Mouse (Mus musculus): ENCODE measurements around the gene Fam32a.

The Fam32a gene

GRCm38 (mm10) chr8:72220758-72221157 lies 1.2 kb downstream of the Fam32a start:
- in situ Hi-C loops (cut with MboI; ENCODE audit: low pct_unique_long_range_greater_than_20kb in 1 of 2, low sequenced_read_pairs in 2 of 2, unreplicated experiment in 1 of 2), result no loop called here

DNA sequence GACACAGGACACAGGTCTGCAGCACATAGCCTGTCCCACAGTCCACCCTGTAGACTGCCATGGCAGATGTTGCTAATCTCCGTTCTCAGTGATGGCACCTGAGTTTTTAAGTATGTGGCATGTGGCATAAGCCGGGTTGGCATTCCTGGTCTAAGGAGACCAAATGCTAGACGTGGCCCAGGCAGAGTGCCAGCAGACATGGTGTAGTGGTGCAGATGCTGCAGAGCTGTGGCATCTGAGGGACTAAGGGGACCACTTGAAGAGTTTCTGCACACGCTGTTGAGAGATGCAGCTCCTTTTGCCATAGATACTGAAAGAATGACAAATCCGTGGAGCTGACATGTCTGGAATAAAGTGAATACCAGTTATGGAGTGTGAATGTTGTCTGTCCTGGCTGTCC lies 3.1 kb downstream of the Fam32a start:
- in situ Hi-C loops (cut with MboI; ENCODE audit: low pct_unique_long_range_greater_than_20kb in 1 of 2, low sequenced_read_pairs in 2 of 2, unreplicated experiment in 1 of 2), result no loop called here

GRCm38 (mm10) chr8:72239499-72240402 lies 20.2 kb downstream of the Fam32a start, which contains the start of gene Ap1m1:
Gene Ap1m1, plus strand, starts transcription at chr8:72240018.
- in situ Hi-C loops (cut with MboI; ENCODE audit: low pct_unique_long_range_greater_than_20kb in 1 of 2, low sequenced_read_pairs in 2 of 2, unreplicated experiment in 1 of 2), result no loop called here

- in situ Hi-C loops (cut with MboI; ENCODE audit: low pct_unique_long_range_greater_than_20kb in 1 of 2, low sequenced_read_pairs in 2 of 2, unreplicated experiment in 1 of 2), result no loop called here
Measured at GRCm38 (mm10) chr8:72240403-72240763, 20.9 kb downstream of the Fam32a start.

GRCm38 (mm10) chr8:72240951-72241350 lies 21.4 kb downstream of the Fam32a start:
- in situ Hi-C loops (cut with MboI; ENCODE audit: low pct_unique_long_range_greater_than_20kb in 1 of 2, low sequenced_read_pairs in 2 of 2, unreplicated experiment in 1 of 2), result no loop called here

- in situ Hi-C loops (cut with MboI; ENCODE audit: low pct_unique_long_range_greater_than_20kb in 1 of 2, low sequenced_read_pairs in 2 of 2, unreplicated experiment in 1 of 2), result no loop called here
Measured at GRCm38 (mm10) chr8:72242226-72242625, 22.7 kb downstream of the Fam32a start.

DNA sequence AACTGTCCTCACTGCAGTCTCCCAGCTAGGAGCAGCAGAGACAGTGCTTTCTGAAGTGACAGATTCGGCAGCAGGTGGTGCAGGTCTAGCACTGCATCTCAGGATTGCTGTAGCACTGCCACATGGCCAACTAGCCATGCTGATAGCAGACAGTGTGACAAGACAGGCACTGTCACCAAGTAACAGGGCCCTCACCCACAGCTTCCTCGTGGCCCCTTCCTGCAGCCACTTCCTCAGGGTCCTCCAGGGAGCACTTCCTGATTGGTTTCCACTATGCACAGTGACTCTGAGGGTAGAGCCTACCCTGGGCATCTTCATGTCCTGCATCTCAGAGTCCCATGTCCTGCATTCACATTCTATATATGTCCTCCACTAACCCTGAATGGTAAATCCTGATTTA lies 25.1 kb downstream of the Fam32a start:
- in situ Hi-C loops (cut with MboI; ENCODE audit: low pct_unique_long_range_greater_than_20kb in 1 of 2, low sequenced_read_pairs in 2 of 2, unreplicated experiment in 1 of 2), result no loop called here

- in situ Hi-C loops (cut with MboI; ENCODE audit: low pct_unique_long_range_greater_than_20kb in 1 of 2, low sequenced_read_pairs in 2 of 2, unreplicated experiment in 1 of 2), result loop anchor here in 1 of 2 experiments (10.0 kb wide), 1 partner anchor 83 kb away; no protein-coding TSS in a partner anchor
Measured at GRCm38 (mm10) chr8:72257171-72257901, 37.8 kb downstream of the Fam32a start.

- in situ Hi-C loops (cut with MboI; ENCODE audit: low pct_unique_long_range_greater_than_20kb in 1 of 2, low sequenced_read_pairs in 2 of 2, unreplicated experiment in 1 of 2), result loop anchor here in 1 of 2 experiments (10.0 kb wide), 1 partner anchor 83 kb away; no protein-coding TSS in a partner anchor
Measured at GRCm38 (mm10) chr8:72257902-72258238, 38.3 kb downstream of the Fam32a start.

GRCm38 (mm10) chr8:72259862-72260261 lies 40.3 kb downstream of the Fam32a start:
- in situ Hi-C loops (cut with MboI; ENCODE audit: low pct_unique_long_range_greater_than_20kb in 1 of 2, low sequenced_read_pairs in 2 of 2, unreplicated experiment in 1 of 2), result loop anchor here in 1 of 2 experiments (10.0 kb wide), 1 partner anchor 85 kb away; no protein-coding TSS in a partner anchor

GRCm38 (mm10) chr8:72260585-72260984 lies 41.1 kb downstream of the Fam32a start:
- in situ Hi-C loops (cut with MboI; ENCODE audit: low pct_unique_long_range_greater_than_20kb in 1 of 2, low sequenced_read_pairs in 2 of 2, unreplicated experiment in 1 of 2), result no loop called here

DNA sequence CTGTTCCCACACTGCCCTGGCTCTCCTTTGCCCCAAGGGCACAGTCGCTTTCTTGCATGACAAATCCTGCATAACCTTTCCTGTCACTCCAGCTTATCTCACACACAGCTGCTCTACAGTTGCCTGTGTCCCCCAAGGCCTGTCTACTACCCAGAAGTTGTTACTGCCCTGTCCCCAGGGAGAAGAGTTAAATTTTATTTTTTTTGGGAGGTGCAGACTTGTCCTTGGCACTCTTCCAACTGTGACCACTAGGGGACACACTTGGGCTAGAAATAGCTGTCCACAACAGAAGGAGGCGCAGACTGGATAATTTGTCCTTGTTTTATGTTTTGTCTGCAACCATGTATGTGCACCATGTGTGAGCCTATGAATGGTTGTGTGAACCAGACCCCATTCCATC lies 41.5 kb downstream of the Fam32a start:
- in situ Hi-C loops (cut with MboI; ENCODE audit: low pct_unique_long_range_greater_than_20kb in 1 of 2, low sequenced_read_pairs in 2 of 2, unreplicated experiment in 1 of 2), result no loop called here

GRCm38 (mm10) chr8:72261431-72261830 lies 41.9 kb downstream of the Fam32a start:
- in situ Hi-C loops (cut with MboI; ENCODE audit: low pct_unique_long_range_greater_than_20kb in 1 of 2, low sequenced_read_pairs in 2 of 2, unreplicated experiment in 1 of 2), result no loop called here

DNA sequence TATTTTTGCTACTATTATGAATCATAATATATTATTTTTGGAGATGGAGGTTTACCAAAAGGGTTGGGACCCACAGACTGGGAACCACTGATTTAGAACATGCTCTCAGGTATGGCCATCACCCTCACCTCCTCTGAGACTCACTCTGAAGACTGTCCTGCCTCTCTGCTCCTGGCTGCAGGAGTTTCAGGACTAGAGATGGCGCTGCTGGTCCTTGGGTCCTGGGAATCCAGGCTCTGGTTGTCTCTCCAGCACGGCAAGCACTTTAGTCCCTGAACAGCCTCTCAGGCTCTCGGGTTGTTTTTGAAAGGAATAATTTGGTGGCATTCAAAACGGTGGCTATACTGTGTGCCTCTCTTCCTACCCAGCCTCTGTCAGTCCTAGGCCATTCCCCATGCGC lies 42.3 kb downstream of the Fam32a start:
- in situ Hi-C loops (cut with MboI; ENCODE audit: low pct_unique_long_range_greater_than_20kb in 1 of 2, low sequenced_read_pairs in 2 of 2, unreplicated experiment in 1 of 2), result no loop called here

GRCm38 (mm10) chr8:72262756-72263155 lies 43.2 kb downstream of the Fam32a start:
- in situ Hi-C loops (cut with MboI; ENCODE audit: low pct_unique_long_range_greater_than_20kb in 1 of 2, low sequenced_read_pairs in 2 of 2, unreplicated experiment in 1 of 2), result no loop called here

- in situ Hi-C loops (cut with MboI; ENCODE audit: low pct_unique_long_range_greater_than_20kb in 1 of 2, low sequenced_read_pairs in 2 of 2, unreplicated experiment in 1 of 2), result no loop called here
Measured at GRCm38 (mm10) chr8:72263451-72263850, 43.9 kb downstream of the Fam32a start.

DNA sequence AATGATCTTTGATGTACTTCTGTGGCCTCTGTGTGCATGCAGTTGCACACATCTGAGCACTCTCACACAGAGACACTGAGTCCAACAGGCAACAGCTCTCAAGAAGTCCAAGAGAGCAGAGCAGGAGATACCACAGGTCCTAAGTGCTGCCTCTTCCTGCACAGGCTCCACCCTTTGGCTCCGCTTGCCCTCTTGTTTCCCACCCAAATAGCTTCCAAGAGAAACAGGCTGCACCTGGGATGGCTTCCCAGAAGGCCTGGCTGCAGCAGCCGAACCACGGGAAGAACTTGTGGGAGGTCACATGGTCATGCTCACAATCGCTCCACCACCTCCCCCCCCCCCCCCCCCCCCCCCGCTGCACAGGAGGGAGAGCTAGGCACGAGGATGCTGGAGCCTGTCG lies 45.8 kb downstream of the Fam32a start:
- in situ Hi-C loops (cut with MboI; ENCODE audit: low pct_unique_long_range_greater_than_20kb in 1 of 2, low sequenced_read_pairs in 2 of 2, unreplicated experiment in 1 of 2), result loop anchor here in 1 of 2 experiments (5.0 kb wide), 1 partner anchor 102 kb away; no protein-coding TSS in a partner anchor

DNA sequence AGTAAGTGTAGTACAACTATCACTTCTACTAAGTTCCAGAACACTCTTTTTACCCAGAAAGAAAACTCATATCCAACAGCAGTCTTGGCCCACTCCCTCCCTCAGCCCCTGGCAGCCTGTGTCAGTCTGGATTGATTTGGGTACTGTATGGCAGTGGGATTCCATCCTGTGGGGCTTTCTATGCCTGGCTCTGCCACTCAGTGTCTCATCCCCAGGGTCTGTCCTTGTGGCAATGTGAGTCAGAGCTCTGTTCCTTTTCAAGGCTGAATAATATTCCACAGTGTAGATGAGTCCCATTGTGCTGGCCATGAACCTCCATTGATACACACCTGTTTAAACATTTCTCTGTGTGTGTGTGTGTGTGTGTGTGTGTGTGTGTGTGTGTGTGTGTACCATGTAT lies 47.1 kb downstream of the Fam32a start:
- in situ Hi-C loops (cut with MboI; ENCODE audit: low pct_unique_long_range_greater_than_20kb in 1 of 2, low sequenced_read_pairs in 2 of 2, unreplicated experiment in 1 of 2), result loop anchor here in 1 of 2 experiments (5.0 kb wide), 1 partner anchor 101 kb away; no protein-coding TSS in a partner anchor

DNA sequence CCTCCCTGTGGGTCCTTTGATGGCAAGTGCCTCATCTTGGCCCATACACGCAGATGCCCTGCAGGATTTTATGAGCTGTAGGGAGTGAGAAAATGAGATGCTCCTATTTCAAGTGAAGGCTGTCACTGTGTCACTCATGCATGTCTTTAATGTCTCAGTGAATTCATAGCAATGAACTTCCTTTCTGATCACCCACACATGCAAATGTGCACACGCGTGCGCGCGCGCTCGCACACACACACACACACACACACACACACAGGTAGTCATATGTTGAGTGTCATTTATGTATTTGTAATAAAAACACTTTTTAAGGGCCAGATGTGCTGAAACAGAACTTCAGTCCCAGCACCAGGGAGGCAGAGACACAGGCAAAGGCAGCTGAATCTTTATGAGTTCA lies 47.6 kb downstream of the Fam32a start:
- in situ Hi-C loops (cut with MboI; ENCODE audit: low pct_unique_long_range_greater_than_20kb in 1 of 2, low sequenced_read_pairs in 2 of 2, unreplicated experiment in 1 of 2), result loop anchor here in 1 of 2 experiments (5.0 kb wide), 1 partner anchor 100 kb away; no protein-coding TSS in a partner anchor
